Mouse (Mus musculus) forebrain, embryonic 15.5 days (tissue): ENCODE measurements around the gene Ehd1. TPM values are rescaled to one million over a fixed set of nuclear protein-coding genes. Genes with fewer than 3 reads are reported as not detected.
A peak's percentile ranks its signal among the peaks of the same experiment; 100 is the strongest.

ENCODE experiments used
- ATAC-seq: fragments of 200-750 bp; cut with Nextera tagmentation; replicated peaks from 2 replicates; pipeline ENCODE4 v1.8.0; 2017; ENCODE audit warnings: mild to moderate bottlenecking, moderate TSS enrichment, moderate library complexity
- H3K27ac ChIP-seq: fragments of 300-500 bp; sonication (generic); replicated peaks from 2 replicates; pipeline ENCODE4 v1.5.1; 2015; ENCODE audit warnings: mild to moderate bottlenecking, inconsistent platforms
- H3K27me3 ChIP-seq: fragments of 300-500 bp; sonication (generic); 2 replicates; pipeline ENCODE4 v1.6.1; 2015; ENCODE audit warnings: inconsistent platforms
- H3K36me3 ChIP-seq: fragments of 300-500 bp; sonication (generic); 2 replicates; pipeline ENCODE4 v1.6.1; 2015; ENCODE audit warnings: mild to moderate bottlenecking, inconsistent platforms
- H3K4me1 ChIP-seq: fragments of 300-500 bp; sonication (generic); 2 replicates; pipeline ENCODE4 v1.6.1; 2015; ENCODE audit warnings: inconsistent platforms
- H3K4me2 ChIP-seq: fragments of 300-500 bp; sonication (generic); replicated peaks from 2 replicates; pipeline ENCODE4 v1.6.1; 2015; ENCODE audit warnings: mild to moderate bottlenecking, inconsistent platforms
- H3K4me3 ChIP-seq: fragments of 300-500 bp; sonication (generic); 2 replicates; pipeline ENCODE4 v1.5.1; 2015; ENCODE audit warnings: mild to moderate bottlenecking, inconsistent platforms
- H3K9ac ChIP-seq: fragments of 300-500 bp; sonication (generic); replicated peaks from 2 replicates; pipeline ENCODE4 v1.6.1; 2015; ENCODE audit warnings: mild to moderate bottlenecking, inconsistent platforms
- H3K9me3 ChIP-seq: fragments of 300-500 bp; sonication (generic); 2 replicates; pipeline ENCODE4 v1.6.1; 2016; ENCODE audit warnings: inconsistent platforms
- WGBS: fragments of 180-500 bp; shearing (Covaris S2); methylation state at CpG from one replicate; pipeline ENCODE4 v1.1.7; 2015; ENCODE audit warnings: mixed read lengths; 5-methylcytosine and 5-hydroxymethylcytosine counted together
- polyA plus RNA-seq: library from polyadenylated mRNA; unstranded; fragments of >200 nt; fragmentation: Nextera tagmentation; extraction: Ambion mirVana; gene quantifications from 2 replicates; pipeline ENCODE4 v1.2.1, GENCODE M21; 2015

The Ehd1 gene
- 88.1 TPM in 2 replicates for polyA plus RNA-seq

GRCm38 (mm10) chr19:6276426-6277421 lies at the start of gene Ehd1:
Ehd1 (plus strand) TSS chr19:6276725.
- no peaks in the 10 kb centered on the region for H3K9me3 ChIP-seq
- under 1% methylated on average over 102 of the region's 106 CpGs for WGBS

GRCm38 (mm10) chr19:6226763-6227162 lies 49.8 kb upstream of the Ehd1 start:
- Histone ChIP-seq H3K27me3 (no peaks in the 10 kb centered on the region), H3K36me3 (peaks cover 43% of the 10 kb centered on the region), H3K9ac (no peak overlapping the region), H3K9me3 (no peaks in the 10 kb centered on the region), H3K4me1 (no peaks in the 10 kb centered on the region), H3K4me2 (no peak overlapping the region), H3K27ac (no peak overlapping the region), H3K4me3 (no peak overlapping the region)
- ATAC-seq, result no peak
- WGBS, result 92% methylated on average over 14 of the region's 14 CpGs

More at GRCm38 (mm10) chr19:6276426-6277421, at the start of gene Ehd1:
- Histone ChIP-seq H3K4me3 (peak within 1 kb of the TSS; percentile 69), H3K27ac (peak within 1 kb of the TSS; percentile 68), H3K27me3 (no peaks in the 10 kb centered on the region), H3K36me3 (peaks cover 6% of the 10 kb centered on the region; the same call in 1 of the 2 replicates), H3K4me1 (peaks cover 36% of the 10 kb centered on the region), H3K4me2 (peak within 1 kb of the TSS; percentile 86), H3K9ac (peak within 1 kb of the TSS; percentile 73)
- ATAC-seq, result peak; percentile 97

- Histone ChIP-seq H3K4me3 (no peak overlapping the region), H3K27ac (no peak overlapping the region), H3K4me2 (no peak overlapping the region), H3K4me1 (no peaks in the 10 kb centered on the region), H3K9me3 (no peaks in the 10 kb centered on the region), H3K9ac (no peak overlapping the region), H3K27me3 (no peaks in the 10 kb centered on the region), H3K36me3 (peaks cover 53% of the 10 kb centered on the region)
- WGBS, result 85% methylated on average over 4 of the region's 4 CpGs
- no peak for ATAC-seq
Measured at GRCm38 (mm10) chr19:6227864-6228263, 48.7 kb upstream of the Ehd1 start.

- no peak overlapping the region for H3K9ac ChIP-seq
- H3K27ac ChIP-seq, result no peak overlapping the region
- H3K36me3 ChIP-seq, result peaks cover 53% of the 10 kb centered on the region
- H3K4me1 ChIP-seq, result peaks cover 18% of the 10 kb centered on the region
- no peaks in the 10 kb centered on the region for H3K27me3 ChIP-seq
- no peak overlapping the region for H3K4me2 ChIP-seq
- H3K4me3 ChIP-seq, result no peak overlapping the region
- WGBS, result 84% methylated on average over 4 of the region's 4 CpGs
- no peak for ATAC-seq
- H3K9me3 ChIP-seq, result no peaks in the 10 kb centered on the region
Measured at GRCm38 (mm10) chr19:6230411-6230810, 46.1 kb upstream of the Ehd1 start.

GRCm38 (mm10) chr19:6231036-6231435 lies 45.5 kb upstream of the Ehd1 start:
- H3K9ac ChIP-seq, result no peak overlapping the region

GRCm38 (mm10) chr19:6233647-6234046 lies 42.9 kb upstream of the Ehd1 start:
- Histone ChIP-seq H3K9me3 (no peaks in the 10 kb centered on the region), H3K27me3 (no peaks in the 10 kb centered on the region), H3K4me1 (peaks cover 22% of the 10 kb centered on the region), H3K27ac (no peak overlapping the region), H3K4me3 (no peak overlapping the region), H3K9ac (no peak overlapping the region), H3K4me2 (no peak overlapping the region), H3K36me3 (peaks cover 38% of the 10 kb centered on the region)
- WGBS, result 93% methylated on average over 16 of the region's 16 CpGs
- ATAC-seq, result no peak

More at GRCm38 (mm10) chr19:6231036-6231435, 45.5 kb upstream of the Ehd1 start:
- Histone ChIP-seq H3K27me3 (no peaks in the 10 kb centered on the region), H3K9me3 (no peaks in the 10 kb centered on the region), H3K4me2 (no peak overlapping the region), H3K4me1 (peaks cover 18% of the 10 kb centered on the region), H3K4me3 (no peak overlapping the region), H3K27ac (no peak overlapping the region), H3K36me3 (peaks cover 53% of the 10 kb centered on the region)
- no peak for ATAC-seq
- 91% methylated on average over 2 of the region's 2 CpGs for WGBS

GRCm38 (mm10) chr19:6234337-6235083 lies 42.0 kb upstream of the Ehd1 start:
- WGBS, result 69% methylated on average over 11 of the region's 11 CpGs
- no peak for ATAC-seq
- Histone ChIP-seq H3K9me3 (no peaks in the 10 kb centered on the region), H3K4me3 (peak overlapping the region; percentile 93), H3K4me1 (peaks cover 22% of the 10 kb centered on the region), H3K27me3 (no peaks in the 10 kb centered on the region), H3K9ac (peak overlapping the region; percentile 89), H3K36me3 (peaks cover 30% of the 10 kb centered on the region), H3K27ac (no peak overlapping the region), H3K4me2 (peak overlapping the region; percentile 94)

- Histone ChIP-seq H3K27ac (peak within 1 kb of the TSS; percentile 95), H3K27me3 (no peaks in the 10 kb centered on the region), H3K36me3 (peaks cover 21% of the 10 kb centered on the region), H3K4me1 (peaks cover 22% of the 10 kb centered on the region), H3K9ac (peak within 1 kb of the TSS; percentile 89), H3K4me3 (peak within 1 kb of the TSS; percentile 93), H3K9me3 (no peaks in the 10 kb centered on the region), H3K4me2 (peak within 1 kb of the TSS; percentile 94)
- peak; percentile 95 for ATAC-seq
- 1% methylated on average over 48 of the region's 48 CpGs for WGBS
Measured at GRCm38 (mm10) chr19:6235084-6236052, 41.2 kb upstream of the Ehd1 start, which contains the start of gene Ppp2r5b. Ppp2r5b (minus strand) TSS chr19:6235872.

- Histone ChIP-seq H3K4me2 (peak overlapping the region; percentile 94), H3K4me1 (peaks cover 26% of the 10 kb centered on the region), H3K36me3 (peaks cover 15% of the 10 kb centered on the region), H3K9me3 (no peaks in the 10 kb centered on the region), H3K27me3 (no peaks in the 10 kb centered on the region), H3K4me3 (peak overlapping the region; percentile 93), H3K9ac (peak overlapping the region; percentile 89), H3K27ac (peak overlapping the region; percentile 95)
- ATAC-seq, result peak; percentile 88
- under 1% methylated on average over 9 of the region's 9 CpGs for WGBS
Measured at GRCm38 (mm10) chr19:6236053-6236441, 40.5 kb upstream of the Ehd1 start.

GRCm38 (mm10) chr19:6236842-6237241 lies 39.7 kb upstream of the Ehd1 start:
- ATAC-seq, result no peak
- Histone ChIP-seq H3K36me3 (peaks cover 9% of the 10 kb centered on the region), H3K4me3 (no peak overlapping the region), H3K9me3 (no peaks in the 10 kb centered on the region), H3K9ac (no peak overlapping the region), H3K4me1 (peaks cover 27% of the 10 kb centered on the region), H3K27me3 (no peaks in the 10 kb centered on the region), H3K27ac (no peak overlapping the region), H3K4me2 (no peak overlapping the region)
- WGBS, result 72% methylated on average over 7 of the region's 7 CpGs

- Histone ChIP-seq H3K4me3 (no peak overlapping the region), H3K4me1 (peaks cover 40% of the 10 kb centered on the region), H3K36me3 (no peaks in the 10 kb centered on the region), H3K9ac (no peak overlapping the region), H3K9me3 (no peaks in the 10 kb centered on the region), H3K27me3 (no peaks in the 10 kb centered on the region), H3K27ac (no peak overlapping the region), H3K4me2 (no peak overlapping the region)
- no peak for ATAC-seq
Measured at GRCm38 (mm10) chr19:6238740-6239139, 37.8 kb upstream of the Ehd1 start.
